Mouse (Mus musculus) neural tube, embryonic 11.5 days (tissue): Measurements from ENCODE around the gene Brd4. TPM values are rescaled to one million over a fixed set of nuclear protein-coding genes. Genes with fewer than 3 reads are reported as not detected.

ENCODE experiments used
- ATAC-seq: fragments of 200-750 bp; cut with Nextera tagmentation; 2 replicates; pipeline ENCODE4 v1.8.0; 2017; ENCODE audit warnings: moderate number of reproducible peaks, mild to moderate bottlenecking, moderate TSS enrichment, moderate library complexity; ENCODE audit not compliant: insufficient read depth, low FRiP score, low TSS enrichment
- DNase-seq: peaks from one replicate; pipeline ENCODE4 v3.0.0-alpha.2; 2015; ENCODE audit warnings: low spot score
- H3K27ac ChIP-seq: fragments of 300-500 bp; sonication (generic); 2 replicates; pipeline ENCODE4 v1.5.1; 2014; ENCODE audit warnings: low read depth, mild to moderate bottlenecking, low read length
- H3K27me3 ChIP-seq: fragments of 300-500 bp; sonication (generic); 2 replicates; pipeline ENCODE4 v1.6.1; 2014; ENCODE audit warnings: mild to moderate bottlenecking, low read length, mixed read lengths; ENCODE audit not compliant: control insufficient read depth, insufficient read depth
- H3K36me3 ChIP-seq: fragments of 300-500 bp; sonication (generic); 2 replicates; pipeline ENCODE4 v1.6.1; 2014; ENCODE audit warnings: mild to moderate bottlenecking, low read length, moderate library complexity, mixed read lengths; ENCODE audit not compliant: control insufficient read depth, insufficient read depth
- H3K4me1 ChIP-seq: fragments of 300-500 bp; sonication (generic); 2 replicates; pipeline ENCODE4 v1.6.1; 2014; ENCODE audit warnings: low read length, mixed read lengths; ENCODE audit not compliant: control insufficient read depth, insufficient read depth
- H3K4me2 ChIP-seq: fragments of 300-500 bp; sonication (generic); 2 replicates; pipeline ENCODE4 v1.6.1; 2014; ENCODE audit warnings: low read depth, mild to moderate bottlenecking, moderate library complexity
- H3K4me3 ChIP-seq: fragments of 300-500 bp; sonication (generic); 2 replicates; pipeline ENCODE4 v1.5.1; 2014; ENCODE audit warnings: low read depth, low read length
- H3K9ac ChIP-seq: fragments of 300-500 bp; sonication (generic); 2 replicates; pipeline ENCODE4 v1.6.1; 2014; ENCODE audit warnings: mild to moderate bottlenecking, low read length
- H3K9me3 ChIP-seq: fragments of 300-500 bp; sonication (generic); 2 replicates; pipeline ENCODE4 v1.6.1; 2016; ENCODE audit warnings: low read length; ENCODE audit not compliant: control insufficient read depth
- WGBS: fragments of 180-500 bp; shearing (Covaris S2); extraction: QIAGEN DNeasy Blood & Tissue Kit; methylation state at CpG from one replicate; pipeline ENCODE4 v1.1.7; 2014; 5-methylcytosine and 5-hydroxymethylcytosine counted together
- polyA plus RNA-seq: library from polyadenylated mRNA; unstranded; fragments of >200 nt; fragmentation: Nextera tagmentation; extraction: Ambion mirVana; gene quantifications from 2 replicates; pipeline ENCODE4 v1.2.1, GENCODE M21; 2014

Brd4 gene
- polyA plus RNA-seq, 1 experiment from 2014 or later = 115 TPM

DNA sequence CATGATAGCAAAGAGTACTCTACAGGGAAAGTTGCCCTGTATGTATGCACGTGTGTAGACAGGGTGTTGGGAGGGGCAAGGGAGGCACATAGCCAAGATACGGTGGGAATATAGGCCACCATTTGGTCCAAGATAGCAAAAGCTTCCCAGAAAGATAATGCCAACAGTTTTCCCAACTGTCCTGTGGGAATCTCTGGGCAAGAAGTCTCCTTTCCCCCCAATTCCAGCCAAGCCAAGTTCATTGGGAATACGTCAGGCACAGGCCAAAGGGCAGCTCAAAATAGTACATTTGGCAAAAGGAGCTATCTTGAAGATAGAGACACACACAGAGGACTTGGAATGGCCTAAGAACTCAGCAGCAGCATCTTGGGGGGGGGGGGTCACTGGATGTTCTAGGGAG lies 79.2 kb downstream of the Brd4 start:
- H3K4me3 ChIP-seq = no peak overlapping the region
- peaks cover 27% of the 10 kb centered on the region for H3K36me3 ChIP-seq
- no peak overlapping the region for H3K27ac ChIP-seq
- no peaks in the 10 kb centered on the region for H3K9me3 ChIP-seq
- ATAC-seq (no peak), DNase-seq (no peak)
- H3K4me1 ChIP-seq = no peaks in the 10 kb centered on the region
- H3K27me3 ChIP-seq = no peaks in the 10 kb centered on the region
- H3K9ac ChIP-seq = no peak overlapping the region
- H3K4me2 ChIP-seq = no peak overlapping the region
- WGBS = 92% methylated on average over 3 of the region's 3 CpGs

GRCm38 (mm10) chr17:32202972-32203371 lies 81.5 kb downstream of the Brd4 start:
- WGBS = 95% methylated on average over 3 of the region's 3 CpGs
- Histone ChIP-seq H3K9me3 (no peaks in the 10 kb centered on the region), H3K9ac (no peak overlapping the region), H3K4me2 (no peak overlapping the region), H3K4me1 (no peaks in the 10 kb centered on the region), H3K27me3 (no peaks in the 10 kb centered on the region), H3K36me3 (peaks cover 38% of the 10 kb centered on the region), H3K27ac (no peak overlapping the region), H3K4me3 (no peak overlapping the region)
- ATAC-seq = no peak
- no peak for DNase-seq

DNA sequence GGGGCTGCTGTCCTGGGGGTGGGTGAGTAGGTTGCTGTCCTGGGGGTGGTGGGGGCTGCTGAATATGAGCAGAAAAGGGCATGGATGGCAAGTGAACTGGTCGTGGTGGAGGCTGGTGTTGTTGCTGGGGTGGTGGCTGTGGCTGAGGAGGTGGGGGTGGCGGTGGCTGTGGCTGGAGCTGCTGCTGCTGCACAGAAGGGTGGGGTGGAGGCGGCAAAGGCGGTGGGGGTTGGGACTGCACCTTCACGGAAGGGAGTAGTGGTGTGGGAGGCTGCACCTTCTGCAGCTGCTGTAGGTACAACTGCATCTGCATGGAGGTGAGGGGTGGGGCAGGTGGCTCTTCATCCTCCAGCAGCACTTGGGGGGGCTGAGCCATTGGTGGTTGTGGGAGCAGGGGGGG lies 83.4 kb downstream of the Brd4 start:
- H3K4me2 ChIP-seq = no peak overlapping the region
- 69% methylated on average over 4 of the region's 5 CpGs for WGBS
- H3K36me3 ChIP-seq = peaks cover 44% of the 10 kb centered on the region
- ATAC-seq = no peak
- H3K27me3 ChIP-seq = no peaks in the 10 kb centered on the region
- no peaks in the 10 kb centered on the region for H3K4me1 ChIP-seq
- no peaks in the 10 kb centered on the region for H3K9me3 ChIP-seq
- H3K4me3 ChIP-seq = no peak overlapping the region
- H3K9ac ChIP-seq = no peak overlapping the region
- no peak overlapping the region for H3K27ac ChIP-seq
- DNase-seq = no peak

- ATAC-seq (no peak), DNase-seq (no peak)
- Histone ChIP-seq H3K4me2 (no peak overlapping the region), H3K9ac (no peak overlapping the region), H3K27ac (no peak overlapping the region), H3K27me3 (no peaks in the 10 kb centered on the region), H3K4me1 (no peaks in the 10 kb centered on the region), H3K36me3 (peaks cover 44% of the 10 kb centered on the region), H3K4me3 (no peak overlapping the region), H3K9me3 (no peaks in the 10 kb centered on the region)
- 94% methylated on average over 2 of the region's 2 CpGs for WGBS
Observed at GRCm38 (mm10) chr17:32199796-32200195, 84.7 kb downstream of the Brd4 start.

DNA sequence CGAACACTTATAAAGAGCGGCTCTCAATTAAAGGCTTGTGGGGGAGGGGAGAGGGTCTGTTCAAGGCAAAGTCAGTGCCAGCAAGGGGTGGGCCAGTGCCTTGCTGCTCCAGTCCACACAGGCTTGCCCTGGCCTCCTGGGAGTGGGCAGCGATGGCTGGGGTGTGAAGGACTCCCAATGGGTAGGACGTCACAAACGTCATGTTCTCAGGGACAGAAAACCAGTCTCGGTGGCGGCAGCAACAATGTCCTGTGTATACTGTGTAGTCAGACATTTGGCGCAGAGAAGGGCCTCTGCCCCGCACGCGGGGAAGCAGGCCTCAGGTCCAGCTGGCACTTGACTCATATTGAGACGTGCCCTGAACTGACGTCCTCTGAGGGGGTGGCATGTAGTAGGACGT lies 87.4 kb downstream of the Brd4 start:
- DNase-seq (no peak), ATAC-seq (no peak)
- Histone ChIP-seq H3K36me3 (peaks cover 31% of the 10 kb centered on the region), H3K4me1 (no peaks in the 10 kb centered on the region), H3K9me3 (no peaks in the 10 kb centered on the region), H3K4me2 (no peak overlapping the region), H3K27me3 (no peaks in the 10 kb centered on the region), H3K4me3 (no peak overlapping the region), H3K27ac (no peak overlapping the region), H3K9ac (no peak overlapping the region)
- 94% methylated on average over 14 of the region's 14 CpGs for WGBS

- Histone ChIP-seq H3K27me3 (no peaks in the 10 kb centered on the region), H3K27ac (no peak overlapping the region), H3K9me3 (no peaks in the 10 kb centered on the region), H3K4me3 (no peak overlapping the region), H3K4me1 (no peaks in the 10 kb centered on the region), H3K9ac (no peak overlapping the region), H3K4me2 (no peak overlapping the region), H3K36me3 (peaks cover 26% of the 10 kb centered on the region)
- DNase-seq (no peak), ATAC-seq (no peak)
- 96% methylated on average over 5 of the region's 5 CpGs for WGBS
Observed at GRCm38 (mm10) chr17:32195725-32196124, 88.8 kb downstream of the Brd4 start.

DNA sequence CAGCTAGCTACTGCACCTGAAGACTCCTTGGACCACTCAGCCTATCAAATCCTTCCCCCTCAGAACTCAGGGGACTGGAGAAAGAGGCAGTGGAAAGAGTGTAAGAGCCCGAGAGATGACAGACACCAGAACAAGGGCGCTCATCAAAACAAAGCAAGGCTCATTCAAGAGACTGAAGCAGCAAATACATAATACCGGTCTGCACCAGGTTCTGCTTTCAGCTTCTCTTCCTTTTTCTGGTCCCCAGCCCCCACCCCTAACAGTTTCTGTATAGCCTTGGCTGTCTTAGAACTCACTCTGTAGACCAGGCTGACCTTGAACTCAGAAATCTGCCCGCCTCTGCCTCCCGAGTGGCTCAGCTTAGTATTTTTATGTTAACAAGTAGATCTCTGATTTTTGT lies 91.5 kb downstream of the Brd4 start:
- ATAC-seq = no peak
- no peak for DNase-seq
- 0 out of 2 replicates have a peak, but pooled peaks cover 2% of the 10 kb centered on the region for H3K4me1 ChIP-seq
- no peak overlapping the region for H3K27ac ChIP-seq
- no peak overlapping the region for H3K4me3 ChIP-seq
- no peak overlapping the region for H3K4me2 ChIP-seq
- no peaks in the 10 kb centered on the region for H3K9me3 ChIP-seq
- no peak overlapping the region for H3K9ac ChIP-seq
- H3K27me3 ChIP-seq = peaks cover 11% of the 10 kb centered on the region
- peaks cover 13% of the 10 kb centered on the region for H3K36me3 ChIP-seq
- 83% methylated on average over 5 of the region's 5 CpGs for WGBS

DNA sequence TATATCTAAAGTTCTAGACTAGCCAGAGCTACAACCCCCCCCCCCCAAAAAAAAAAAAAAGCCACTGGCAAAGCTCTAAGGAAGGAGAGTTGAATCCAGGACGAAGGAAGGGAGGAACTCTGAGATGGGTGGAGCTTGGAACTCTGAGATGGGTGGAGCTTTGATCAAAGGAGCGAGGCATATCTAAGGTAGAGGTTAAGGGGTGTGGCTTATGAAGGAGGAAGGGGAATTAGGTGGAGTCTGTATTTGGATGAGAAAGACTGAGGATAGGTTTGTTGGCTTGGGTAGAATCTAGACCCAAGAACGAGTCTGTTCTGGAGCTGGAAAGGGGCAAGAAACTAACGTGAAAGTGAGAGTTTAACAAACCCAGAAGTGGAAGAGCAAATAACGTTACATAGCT lies 94.7 kb downstream of the Brd4 start:
- peaks cover 11% of the 10 kb centered on the region for H3K27me3 ChIP-seq
- H3K4me1 ChIP-seq = 0 out of 2 replicates have a peak, but pooled peaks cover 2% of the 10 kb centered on the region
- WGBS = 13% methylated on average over 5 of the region's 5 CpGs
- no peak overlapping the region; the same call in 1 of the 2 replicates for H3K4me3 ChIP-seq
- no peak overlapping the region; the same call in 1 of the 2 replicates for H3K4me2 ChIP-seq
- no peaks in the 10 kb centered on the region for H3K36me3 ChIP-seq
- no peak for DNase-seq
- no peak overlapping the region for H3K9ac ChIP-seq
- ATAC-seq = no peak
- H3K27ac ChIP-seq = no peak overlapping the region
- H3K9me3 ChIP-seq = no peaks in the 10 kb centered on the region

DNA sequence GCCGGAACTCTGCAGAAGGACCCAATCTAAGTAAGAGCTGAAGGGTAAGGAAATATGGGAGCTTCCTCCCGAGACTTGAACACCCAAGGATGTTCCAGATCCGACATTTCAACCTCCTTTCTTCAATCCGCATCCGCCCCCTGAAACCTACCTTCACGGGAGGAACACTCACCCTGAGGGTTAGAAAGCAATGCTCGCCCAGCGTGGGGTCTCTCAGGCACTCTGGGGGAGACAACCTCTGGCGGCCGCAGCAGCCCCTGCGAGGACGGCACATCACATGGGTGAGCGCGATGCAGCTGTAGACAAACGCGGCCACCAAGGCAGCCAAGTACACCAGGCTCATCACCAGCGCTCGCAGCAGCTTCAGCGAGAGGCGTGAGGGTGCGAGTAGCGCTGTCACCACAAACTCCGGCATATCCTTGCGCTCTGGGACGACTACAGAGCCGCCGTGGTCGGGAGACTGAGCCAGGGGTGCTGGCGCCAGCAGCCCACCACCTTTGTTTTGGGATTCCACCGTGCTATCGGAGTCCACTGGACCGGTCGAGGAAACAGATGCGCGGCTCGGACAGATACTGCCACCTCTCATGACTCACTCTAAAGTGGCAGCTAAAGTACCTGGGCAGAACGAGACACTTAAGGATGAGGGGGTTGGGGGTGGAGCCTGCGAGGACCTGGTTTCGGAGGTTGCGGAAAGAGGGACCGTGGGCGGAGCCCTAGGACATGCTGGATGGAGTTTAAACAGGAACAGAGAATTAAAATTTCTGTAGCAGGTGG lies 95.5 kb downstream of the Brd4 start, which contains the start of gene Ephx3:
TSS of gene Ephx3 (minus strand) at position 687 of the 774 bp plus-strand sequence.
- no peak; the same call in 1 of the 2 replicates for ATAC-seq
- Histone ChIP-seq H3K4me3 (peak within 1 kb of the TSS; percentile 25), H3K4me2 (peak within 1 kb of the TSS; percentile 57), H3K27me3 (peaks cover 11% of the 10 kb centered on the region), H3K36me3 (no peaks in the 10 kb centered on the region), H3K9ac (peak within 1 kb of the TSS; percentile 26; the same call in 1 of the 2 replicates), H3K4me1 (0 out of 2 replicates have a peak, but pooled peaks cover 2% of the 10 kb centered on the region), H3K9me3 (no peaks in the 10 kb centered on the region), H3K27ac (no peak within 1 kb of the TSS)
- WGBS = 6% methylated on average over 42 of the region's 42 CpGs
- no peak for DNase-seq
